Mouse (Mus musculus) testis, adult 2 months (tissue): ENCODE results near the gene Zfp800.

ENCODE experiments used
- CTCF ChIP-seq: fragments of 200-500 bp; IDR thresholded peaks from 2 replicates; pipeline ENCODE4 v1.5.1; 2012; ENCODE audit warnings: low read depth, mild to moderate bottlenecking, inconsistent platforms, low read length, moderate library complexity; ENCODE audit not compliant: control insufficient read depth, insufficient read depth, insufficient replicate concordance
- POLR2A ChIP-seq: fragments of 200-500 bp; IDR thresholded peaks from 2 replicates; pipeline ENCODE4 v1.6.1; 2012; ENCODE audit warnings: low read depth, mild to moderate bottlenecking, inconsistent platforms, low read length, moderate library complexity; ENCODE audit not compliant: control insufficient read depth

GRCm38 (mm10) chr6:28411236-28411635 lies 13.4 kb upstream of the Zfp800 start:
- TF ChIP-seq CTCF (no peak), POLR2A (no peak)
